Mouse (Mus musculus): ENCODE results near the gene Luzp2.

Gene Luzp2

DNA sequence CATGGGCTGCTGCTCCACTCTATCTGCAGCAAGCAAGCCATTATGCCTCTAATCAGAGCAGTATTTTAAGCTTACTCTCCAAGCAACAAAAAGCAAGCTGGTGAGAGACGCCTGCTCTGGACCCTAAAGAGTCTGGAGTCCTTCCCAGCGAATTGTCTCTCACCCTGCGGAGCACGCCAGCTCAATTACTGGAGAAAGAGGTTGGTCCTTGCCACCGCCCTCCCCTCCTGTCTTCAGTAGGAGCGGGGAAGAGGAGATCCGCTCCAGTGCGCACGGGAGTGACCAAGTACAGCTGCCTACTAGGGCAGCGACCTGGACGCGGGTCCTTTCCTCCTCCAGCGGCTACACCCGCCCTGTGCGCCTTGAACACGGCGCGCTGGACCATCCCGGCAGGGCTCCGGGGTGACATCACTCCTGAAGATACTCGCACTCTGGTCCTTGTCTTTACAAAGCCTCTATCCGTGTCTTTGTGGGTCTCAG lies at the start of gene Luzp2:
Gene Luzp2 (plus strand): TSS at position 127 of the 480 bp plus-strand sequence.
- DNase-seq (ENCODE audit: low spot score in 2 of 2) = peak; percentile 25 to 41

DNA sequence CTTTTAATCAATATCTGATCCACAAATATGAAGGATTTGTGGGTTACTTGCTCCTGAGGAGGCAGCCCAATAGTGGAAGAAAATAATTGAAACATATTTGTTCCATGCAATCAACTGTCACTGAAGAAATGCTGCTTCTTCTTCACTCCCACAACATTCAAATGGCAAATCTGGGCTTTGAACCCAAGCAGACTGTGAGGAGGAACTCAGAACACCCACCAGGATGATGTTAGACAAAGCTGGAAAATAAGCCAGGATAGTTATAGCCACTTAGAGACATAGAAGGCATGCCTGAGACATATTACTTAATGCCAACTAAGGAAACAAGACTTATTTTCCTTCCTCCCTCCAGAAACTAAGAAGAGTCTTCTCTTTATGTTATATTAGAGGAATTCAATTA lies 47.8 kb upstream of the Luzp2 start:
- DNase-seq (ENCODE audit: low spot score in 2 of 2) = no peak

- no peak for DNase-seq (ENCODE audit: low spot score in 2 of 2)
Measured at GRCm38 (mm10) chr7:54818606-54819005, 16.7 kb upstream of the Luzp2 start.

- no peak for DNase-seq (ENCODE audit: low spot score in 2 of 2)
Measured at GRCm38 (mm10) chr7:54828751-54829150, 6.5 kb upstream of the Luzp2 start.

GRCm38 (mm10) chr7:54835911-54836352 lies 634 bp downstream of the Luzp2 start:
- DNase-seq (ENCODE audit: low spot score in 2 of 2) = peak; percentile 8 to 24

DNA sequence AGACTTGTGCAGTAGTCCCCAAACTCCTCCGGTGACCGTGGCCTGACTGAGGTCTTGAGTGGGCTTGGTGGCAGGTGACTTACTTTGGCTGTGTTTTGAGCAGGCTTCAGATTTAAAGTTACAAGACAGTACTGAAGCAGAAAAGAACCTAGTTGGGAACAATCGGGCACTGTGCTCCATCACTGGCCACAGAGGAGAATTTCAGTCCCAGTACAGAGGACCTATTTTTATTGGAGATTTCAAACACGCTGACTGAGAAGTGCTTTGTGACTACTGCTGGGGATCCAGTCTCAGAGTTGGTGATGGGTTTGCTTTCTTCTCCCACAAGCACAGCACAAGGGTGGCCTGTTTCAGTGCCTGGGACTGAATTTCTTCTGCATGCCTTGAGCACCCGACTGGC lies 1.1 kb downstream of the Luzp2 start:
- DNase-seq (ENCODE audit: low spot score in 2 of 2) = peak; percentile 37 to 44

DNA sequence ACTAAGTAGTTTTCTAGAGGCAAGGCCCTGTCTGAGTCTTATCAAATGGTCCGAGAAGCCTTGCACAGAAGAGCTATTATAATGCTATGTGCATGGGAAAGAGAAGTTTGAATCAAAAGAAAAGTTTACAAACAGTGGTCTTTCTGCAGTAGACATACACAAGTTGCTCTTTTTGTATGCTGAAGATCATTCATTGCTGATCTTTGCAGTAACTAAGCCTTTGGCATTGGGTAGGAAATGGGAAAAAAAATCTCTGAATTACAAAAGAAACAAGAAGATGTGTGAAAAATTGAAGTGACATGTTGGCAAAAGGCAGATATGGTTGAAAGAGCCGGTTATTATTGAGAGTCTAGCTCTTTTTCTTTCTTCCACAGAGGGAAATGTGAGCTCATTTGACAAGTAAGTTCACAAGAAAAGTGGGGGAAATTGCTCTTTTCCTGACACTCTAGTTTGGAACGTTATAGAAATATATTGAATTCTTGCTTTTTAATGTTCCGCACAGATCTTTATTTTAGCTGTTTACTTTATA lies 7.6 kb downstream of the Luzp2 start:
- no peak for DNase-seq (ENCODE audit: low spot score in 2 of 2)

GRCm38 (mm10) chr7:54845875-54846691 lies 10.8 kb downstream of the Luzp2 start:
- DNase-seq (ENCODE audit: low spot score in 2 of 2) = no peak

- DNase-seq (ENCODE audit: low spot score in 2 of 2) = no peak
Measured at GRCm38 (mm10) chr7:54846692-54847020, 11.4 kb downstream of the Luzp2 start.

DNA sequence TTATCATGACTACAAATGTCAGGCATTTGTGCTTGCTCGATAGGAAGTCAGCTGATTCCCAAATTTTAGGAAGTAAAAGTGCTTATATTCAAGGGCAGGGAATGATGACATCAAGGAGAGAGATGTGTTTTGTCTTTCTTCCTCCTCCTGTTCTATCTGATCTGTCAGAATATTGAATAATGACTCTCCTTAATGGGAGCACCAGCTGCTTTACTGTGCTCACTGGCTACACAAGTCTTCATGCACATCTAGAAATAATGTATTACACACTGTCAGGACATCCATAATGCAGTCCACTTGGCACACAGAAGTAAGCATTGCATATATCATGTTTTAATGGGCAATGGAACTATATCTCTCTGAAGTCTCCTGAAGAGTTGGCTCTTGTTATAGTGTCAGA lies 17.6 kb downstream of the Luzp2 start:
- DNase-seq (ENCODE audit: low spot score in 2 of 2) = no peak

DNA sequence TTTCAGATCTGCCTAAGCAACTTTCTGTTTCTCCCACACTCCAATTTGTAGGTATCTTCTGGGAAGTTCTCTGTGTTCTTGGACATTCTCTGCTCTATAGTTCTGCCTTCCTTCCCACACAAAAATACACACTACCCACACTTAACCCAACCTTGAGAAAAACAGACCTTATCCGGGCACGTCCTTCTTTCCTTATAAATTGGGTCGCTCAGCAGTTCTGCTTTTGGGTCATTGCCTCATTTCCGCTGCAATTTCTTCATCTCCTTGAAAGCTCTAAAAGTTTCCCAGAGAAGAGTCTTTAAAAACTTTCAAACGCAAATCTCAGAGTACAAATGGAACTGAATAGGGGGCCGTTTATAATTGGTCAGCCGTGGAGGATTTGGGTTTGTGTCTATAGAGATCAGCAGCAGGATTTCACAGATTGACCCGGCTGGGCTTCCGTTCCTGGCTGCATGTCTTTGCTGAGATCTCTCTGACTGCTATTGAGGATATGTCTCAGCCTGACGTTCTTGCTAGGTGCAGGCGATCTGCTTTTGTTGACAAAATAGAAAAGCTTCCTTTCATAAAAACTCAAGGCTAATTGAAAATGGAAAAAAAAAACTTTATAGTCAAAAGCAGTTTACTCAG lies 26.0 kb downstream of the Luzp2 start:
- no peak for DNase-seq (ENCODE audit: low spot score in 2 of 2)

DNA sequence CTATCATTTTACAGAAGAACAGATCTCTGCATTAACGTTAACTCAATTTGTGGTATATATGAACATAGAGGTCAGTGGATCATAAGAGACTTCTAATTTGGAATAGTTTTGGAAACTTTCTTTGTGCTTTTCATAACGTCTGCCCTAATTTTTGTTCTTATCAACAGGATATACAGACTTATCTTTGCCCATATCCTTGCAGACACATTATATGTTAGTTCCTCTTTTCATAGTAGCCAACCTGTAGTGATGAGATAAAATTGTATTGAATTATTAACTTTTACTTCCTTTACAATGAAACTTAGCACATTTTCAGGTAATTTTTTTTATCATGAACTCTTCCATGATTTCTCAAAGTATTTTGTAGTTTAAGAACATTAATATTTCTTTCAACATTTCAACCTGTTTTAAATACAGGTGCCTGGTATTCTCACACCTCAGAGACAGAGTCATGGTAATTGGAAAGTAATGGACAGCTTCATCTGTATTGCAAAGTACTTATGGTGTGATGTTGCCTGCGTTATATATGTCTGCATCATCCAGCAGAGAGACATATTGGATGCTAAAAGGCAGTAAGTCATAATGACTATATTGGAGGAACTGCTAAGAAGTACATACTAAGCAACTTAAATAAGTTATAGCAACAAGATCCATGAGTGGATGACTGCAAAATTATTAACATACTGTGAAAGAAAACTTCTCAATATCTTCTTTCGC lies 43.8 kb downstream of the Luzp2 start:
- no peak for DNase-seq (ENCODE audit: low spot score in 2 of 2)

- no peak for DNase-seq (ENCODE audit: low spot score in 2 of 2)
Measured at GRCm38 (mm10) chr7:54893709-54894627, 58.7 kb downstream of the Luzp2 start.

GRCm38 (mm10) chr7:54898589-54898988 lies 63.3 kb downstream of the Luzp2 start:
- DNase-seq (ENCODE audit: low spot score in 2 of 2) = no peak

DNA sequence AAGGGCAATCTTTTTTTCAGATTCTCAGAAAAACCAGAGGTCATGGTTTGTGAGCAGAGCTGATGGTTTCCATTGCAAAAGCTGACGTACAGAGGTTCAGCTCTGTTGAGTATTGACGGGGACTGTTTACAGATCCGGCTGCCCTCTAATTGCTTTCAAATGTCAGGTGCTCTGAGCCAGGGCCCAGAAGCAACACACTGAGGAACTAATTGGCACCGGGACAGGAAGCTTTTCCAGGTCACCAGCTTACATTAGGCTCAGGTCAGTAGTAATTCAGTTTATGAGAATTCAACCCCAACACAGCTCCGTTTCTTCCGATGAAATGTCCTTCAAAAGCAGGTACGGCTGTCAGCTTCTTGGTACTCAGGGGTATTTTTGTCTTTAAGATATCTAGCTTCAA lies 74.7 kb downstream of the Luzp2 start:
- no peak for DNase-seq (ENCODE audit: low spot score in 2 of 2)

- no peak for DNase-seq (ENCODE audit: low spot score in 2 of 2)
Measured at GRCm38 (mm10) chr7:54914030-54914429, 78.7 kb downstream of the Luzp2 start.

DNA sequence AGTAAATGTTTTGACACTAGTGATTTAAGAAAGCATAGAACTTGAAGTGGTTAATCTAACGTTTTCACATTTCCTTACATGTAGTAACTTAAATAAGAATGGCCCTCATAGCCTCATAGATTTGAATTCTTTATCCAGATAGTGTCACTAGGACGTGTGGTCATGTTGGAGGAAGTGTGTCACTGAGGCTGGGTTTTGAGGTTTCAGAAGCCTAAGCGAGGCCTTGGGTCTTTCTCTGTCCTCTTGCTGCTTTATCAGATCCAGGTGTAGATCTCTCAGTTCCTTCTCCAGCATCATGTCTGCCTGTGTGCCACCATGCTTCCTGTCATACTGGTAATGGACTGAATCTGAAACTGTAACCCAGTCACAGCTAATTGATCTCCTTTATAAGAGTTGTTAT lies 86.7 kb downstream of the Luzp2 start:
- DNase-seq (ENCODE audit: low spot score in 2 of 2) = no peak

DNA sequence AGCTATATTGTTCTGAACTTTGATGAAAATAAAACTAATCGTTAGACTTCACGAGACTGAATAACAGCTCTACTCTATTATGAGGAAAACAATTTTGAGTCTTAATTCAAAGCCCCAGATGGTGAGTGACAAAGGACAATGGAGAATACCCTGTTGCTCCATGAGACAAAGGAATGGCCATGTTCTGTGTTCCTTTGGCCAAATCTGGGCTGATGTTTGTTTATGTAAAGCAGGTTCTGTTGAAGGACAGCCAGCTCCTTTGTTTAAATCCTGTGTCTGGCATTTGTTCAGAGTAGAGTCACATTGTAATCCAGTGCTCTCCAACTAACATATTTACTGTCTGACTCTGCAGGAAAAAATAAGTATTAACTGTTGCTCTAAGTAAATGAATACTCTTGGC lies 121.5 kb downstream of the Luzp2 start:
- DNase-seq (ENCODE audit: low spot score in 2 of 2) = no peak

DNA sequence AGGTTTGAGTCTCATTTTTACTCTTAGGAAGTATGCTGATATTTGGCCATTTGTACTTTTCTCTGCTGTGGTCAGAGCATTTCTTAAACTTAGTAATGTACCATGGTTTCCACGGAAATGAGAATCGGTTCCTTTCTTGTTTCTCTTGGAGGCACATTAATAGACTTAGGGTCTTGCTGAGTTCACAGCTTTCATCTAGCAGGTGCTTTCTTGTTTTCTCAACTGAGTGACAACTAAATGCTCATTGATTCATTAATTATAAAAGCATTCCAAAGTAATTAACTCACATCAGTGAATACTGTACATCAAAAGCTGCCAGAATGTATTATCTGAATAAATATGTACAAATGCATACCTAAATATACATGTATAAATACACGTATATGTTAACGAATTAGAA lies 127.4 kb downstream of the Luzp2 start:
- no peak for DNase-seq (ENCODE audit: low spot score in 2 of 2)

GRCm38 (mm10) chr7:54977372-54977771 lies 142.1 kb downstream of the Luzp2 start:
- DNase-seq (ENCODE audit: low spot score in 2 of 2) = no peak

GRCm38 (mm10) chr7:54980585-54980984 lies 145.3 kb downstream of the Luzp2 start:
- no peak for DNase-seq (ENCODE audit: low spot score in 2 of 2)

Measured in frontal cortex, postnatal 10 days (tissue).